Mouse (Mus musculus): Measurements from ENCODE around the gene Arhgap10. TPM values are rescaled to one million over a fixed set of nuclear protein-coding genes. Genes with fewer than 3 reads are reported as not detected.

The Arhgap10 gene
- polyA plus RNA-seq, 1 experiment from 2014 or later, result 16.0 TPM

GRCm38 (mm10) chr8:77509044-77509443, 8.7 kb downstream of the Arhgap10 start:
- no peaks in the 10 kb centered on the region for H3K9me3 ChIP-seq
- H3K27ac ChIP-seq, result no peak overlapping the region
- peaks cover 15% of the 10 kb centered on the region for H3K27me3 ChIP-seq (ENCODE audit: insufficient read depth, poor library complexity, severe bottlenecking)
- peaks cover 31% of the 10 kb centered on the region for H3K4me1 ChIP-seq (replicated peaks)
- no peak overlapping the region for H3K4me3 ChIP-seq
- H3K36me3 ChIP-seq, result no peaks in the 10 kb centered on the region
- 88% methylated on average over 7 of the region's 7 CpGs for WGBS
- no peak for DNase-seq (ENCODE audit: low spot score)

- Histone ChIP-seq H3K9me3 (no peaks in the 10 kb centered on the region), H3K4me3 (no peak overlapping the region), H3K27ac (no peak overlapping the region), H3K4me1 (replicated peaks) (peaks cover 17% of the 10 kb centered on the region), H3K36me3 (no peaks in the 10 kb centered on the region), H3K27me3 (ENCODE audit: insufficient read depth, poor library complexity, severe bottlenecking) (peaks cover under 1% of the 10 kb centered on the region; the same call in 1 of the 2 replicates)
- DNase-seq (ENCODE audit: low spot score), result no peak
- WGBS, result 80% methylated on average over 10 of the region's 10 CpGs
Observed at GRCm38 (mm10) chr8:77507510-77508035, 10.2 kb downstream of the Arhgap10 start.

DNA sequence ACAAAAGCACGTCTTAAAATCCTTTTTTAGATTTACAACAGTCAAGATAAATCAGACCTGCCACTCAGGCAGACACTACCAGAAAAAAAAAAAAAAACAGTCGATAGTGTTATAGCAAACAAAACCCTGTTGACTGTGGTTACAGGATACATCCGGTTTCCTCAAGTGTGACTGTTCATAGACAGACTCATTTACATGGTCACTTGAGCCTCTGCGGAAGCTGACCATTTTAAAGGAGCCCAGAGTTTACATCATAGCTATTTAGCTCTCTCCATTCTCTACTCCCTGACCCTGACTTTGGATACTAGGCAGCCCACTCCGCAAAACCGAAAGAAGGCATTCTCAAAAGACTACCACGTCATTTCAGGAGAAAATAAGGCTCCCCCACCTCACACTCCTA, 11.2 kb downstream of the Arhgap10 start:
- no peak overlapping the region for H3K4me3 ChIP-seq
- 85% methylated on average over 7 of the region's 7 CpGs for WGBS
- H3K9me3 ChIP-seq, result no peaks in the 10 kb centered on the region
- no peak for DNase-seq (ENCODE audit: low spot score)
- no peaks in the 10 kb centered on the region for H3K27me3 ChIP-seq (ENCODE audit: insufficient read depth, poor library complexity, severe bottlenecking)
- no peaks in the 10 kb centered on the region for H3K36me3 ChIP-seq
- peaks cover 6% of the 10 kb centered on the region; the same call in 1 of the 2 replicates for H3K4me1 ChIP-seq (replicated peaks)
- H3K27ac ChIP-seq, result no peak overlapping the region

GRCm38 (mm10) chr8:77502547-77502946, 15.2 kb downstream of the Arhgap10 start:
- Histone ChIP-seq H3K4me1 (replicated peaks) (peaks cover under 1% of the 10 kb centered on the region; the same call in 1 of the 2 replicates), H3K27ac (no peak overlapping the region), H3K9me3 (no peaks in the 10 kb centered on the region), H3K27me3 (ENCODE audit: insufficient read depth, poor library complexity, severe bottlenecking) (no peaks in the 10 kb centered on the region), H3K36me3 (no peaks in the 10 kb centered on the region), H3K4me3 (no peak overlapping the region)
- 95% methylated on average over 6 of the region's 6 CpGs for WGBS
- DNase-seq (ENCODE audit: low spot score), result no peak

DNA sequence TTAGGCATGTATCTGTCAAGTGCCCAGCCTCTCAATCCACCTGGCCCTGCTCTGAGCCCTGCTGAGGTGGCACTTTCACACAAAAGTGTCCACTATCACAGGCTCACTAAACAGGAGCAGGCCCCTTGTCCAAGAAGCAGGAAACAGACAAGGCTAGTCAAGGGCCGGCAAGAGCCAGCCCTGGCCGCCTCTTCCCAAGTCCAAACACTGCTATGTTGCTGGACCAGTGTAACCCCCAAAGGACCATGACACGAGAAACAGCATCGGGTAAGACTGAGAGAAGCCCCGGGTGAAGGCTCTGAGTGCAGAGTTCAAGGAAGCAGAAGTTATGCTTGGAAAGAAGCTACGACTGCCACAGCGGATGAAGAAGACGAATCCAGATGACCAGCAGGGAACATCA, 16.6 kb downstream of the Arhgap10 start:
- H3K27ac ChIP-seq, result no peak overlapping the region
- WGBS, result 92% methylated on average over 8 of the region's 8 CpGs
- H3K4me3 ChIP-seq, result no peak overlapping the region
- DNase-seq (ENCODE audit: low spot score), result no peak
- no peaks in the 10 kb centered on the region; the same call in 1 of the 2 replicates for H3K4me1 ChIP-seq (replicated peaks)
- H3K27me3 ChIP-seq (ENCODE audit: insufficient read depth, poor library complexity, severe bottlenecking), result no peaks in the 10 kb centered on the region
- no peaks in the 10 kb centered on the region for H3K9me3 ChIP-seq
- H3K36me3 ChIP-seq, result no peaks in the 10 kb centered on the region

DNA sequence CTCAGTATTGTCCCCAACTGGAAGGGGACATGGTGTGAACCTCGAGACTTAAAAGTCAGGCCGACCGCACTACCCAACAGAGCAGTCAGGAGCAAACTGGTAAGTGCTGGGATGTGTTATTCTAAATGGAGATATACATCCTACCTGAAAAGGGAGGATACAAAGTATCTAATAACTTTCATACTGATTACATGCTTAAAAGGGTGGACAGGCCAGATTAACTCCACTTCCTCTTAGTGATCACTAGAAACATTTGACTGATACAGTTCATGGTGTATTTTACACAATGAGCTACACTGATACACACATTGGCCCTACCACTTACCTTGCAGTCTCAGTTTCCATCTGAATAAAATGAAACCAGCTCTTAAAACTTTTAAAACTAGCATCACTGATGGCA, 17.5 kb downstream of the Arhgap10 start:
- no peak overlapping the region for H3K27ac ChIP-seq
- H3K9me3 ChIP-seq, result no peaks in the 10 kb centered on the region
- no peak overlapping the region for H3K4me3 ChIP-seq
- no peak for DNase-seq (ENCODE audit: low spot score)
- H3K36me3 ChIP-seq, result no peaks in the 10 kb centered on the region
- no peaks in the 10 kb centered on the region; the same call in 1 of the 2 replicates for H3K4me1 ChIP-seq (replicated peaks)
- H3K27me3 ChIP-seq (ENCODE audit: insufficient read depth, poor library complexity, severe bottlenecking), result no peaks in the 10 kb centered on the region
- 90% methylated on average over 3 of the region's 3 CpGs for WGBS

DNA sequence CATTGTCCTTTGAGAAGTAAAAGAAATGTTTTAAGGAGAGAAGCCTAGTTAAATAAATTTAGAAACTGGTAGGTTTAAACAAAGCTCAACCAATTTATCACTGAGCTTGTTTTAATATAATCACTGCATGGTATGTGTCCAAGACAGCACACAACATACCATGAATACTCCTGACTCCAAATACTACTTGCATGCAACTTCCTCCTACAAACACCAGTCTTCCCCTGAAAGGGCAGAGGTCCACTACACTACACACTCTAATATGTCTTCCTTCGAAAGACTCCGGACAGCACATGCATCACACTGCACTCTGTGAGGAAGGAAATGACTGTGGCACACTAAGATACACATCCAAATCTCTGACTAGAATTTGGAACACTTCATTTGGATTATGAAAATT, 20.3 kb downstream of the Arhgap10 start:
- DNase-seq (ENCODE audit: low spot score), result no peak
- Histone ChIP-seq H3K4me1 (replicated peaks) (no peaks in the 10 kb centered on the region; the same call in 1 of the 2 replicates), H3K27ac (no peak overlapping the region), H3K27me3 (ENCODE audit: insufficient read depth, poor library complexity, severe bottlenecking) (no peaks in the 10 kb centered on the region), H3K9me3 (no peaks in the 10 kb centered on the region), H3K36me3 (no peaks in the 10 kb centered on the region), H3K4me3 (no peak overlapping the region)
- WGBS, result 87% methylated on average over 2 of the region's 2 CpGs

GRCm38 (mm10) chr8:77496253-77496652, 21.5 kb downstream of the Arhgap10 start:
- Histone ChIP-seq H3K9me3 (no peaks in the 10 kb centered on the region), H3K4me1 (replicated peaks) (peaks cover 3% of the 10 kb centered on the region; the same call in 1 of the 2 replicates), H3K36me3 (no peaks in the 10 kb centered on the region), H3K27ac (no peak overlapping the region), H3K27me3 (ENCODE audit: insufficient read depth, poor library complexity, severe bottlenecking) (no peaks in the 10 kb centered on the region), H3K4me3 (no peak overlapping the region)
- no peak for DNase-seq (ENCODE audit: low spot score)
- 81% methylated on average over 1 of the region's 1 CpGs for WGBS

- H3K4me3 ChIP-seq, result no peak overlapping the region
- H3K9me3 ChIP-seq, result no peaks in the 10 kb centered on the region
- H3K4me1 ChIP-seq (replicated peaks), result peaks cover 3% of the 10 kb centered on the region; the same call in 1 of the 2 replicates
- no peak overlapping the region for H3K27ac ChIP-seq
- H3K27me3 ChIP-seq (ENCODE audit: insufficient read depth, poor library complexity, severe bottlenecking), result no peaks in the 10 kb centered on the region
- no peaks in the 10 kb centered on the region for H3K36me3 ChIP-seq
- DNase-seq (ENCODE audit: low spot score), result no peak
- 84% methylated on average over 10 of the region's 10 CpGs for WGBS
Observed at GRCm38 (mm10) chr8:77494376-77495328, 23.1 kb downstream of the Arhgap10 start.

DNA sequence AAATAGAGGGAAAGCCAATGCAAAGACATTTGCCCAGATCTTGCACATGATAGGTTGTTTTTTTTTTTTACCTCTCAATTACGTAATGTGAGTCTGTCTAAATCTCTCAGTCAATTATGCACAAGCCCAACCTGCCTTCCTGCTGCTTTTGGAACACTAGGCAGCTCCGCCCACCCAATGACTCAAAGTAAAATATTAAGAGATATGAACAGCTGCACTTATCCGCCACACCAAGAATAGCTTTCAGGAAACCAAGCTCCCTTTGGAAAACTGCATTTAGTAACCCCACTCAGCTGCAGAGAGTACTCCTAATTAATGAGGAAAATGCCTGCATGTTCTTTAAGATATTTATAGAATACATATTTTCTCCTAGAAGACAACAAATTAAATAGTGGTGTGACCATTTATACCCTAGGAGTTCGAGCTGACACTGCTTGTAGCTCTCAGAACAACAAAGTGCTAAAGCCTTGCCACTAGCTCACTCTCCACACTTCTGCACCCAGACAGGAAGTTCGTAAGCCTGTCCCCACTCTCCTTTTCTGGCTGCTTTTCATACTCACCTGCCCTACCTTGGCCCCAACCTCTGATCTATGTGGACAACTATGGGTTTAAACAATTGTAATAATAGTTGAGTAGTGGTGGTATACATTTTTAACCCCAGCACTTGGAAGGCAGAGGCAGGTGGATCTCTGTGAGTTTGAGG, 25.2 kb downstream of the Arhgap10 start:
- no peaks in the 10 kb centered on the region for H3K9me3 ChIP-seq
- no peak overlapping the region for H3K27ac ChIP-seq
- H3K27me3 ChIP-seq (ENCODE audit: insufficient read depth, poor library complexity, severe bottlenecking), result no peaks in the 10 kb centered on the region
- H3K36me3 ChIP-seq, result no peaks in the 10 kb centered on the region
- no peak overlapping the region for H3K4me3 ChIP-seq
- 90% methylated on average over 5 of the region's 5 CpGs for WGBS
- no peak for DNase-seq (ENCODE audit: low spot score)
- peaks cover 13% of the 10 kb centered on the region for H3K4me1 ChIP-seq (replicated peaks)

- peaks cover 13% of the 10 kb centered on the region for H3K4me1 ChIP-seq (replicated peaks)
- H3K27ac ChIP-seq, result no peak overlapping the region
- H3K4me3 ChIP-seq, result no peak overlapping the region
- DNase-seq (ENCODE audit: low spot score), result no peak
- H3K36me3 ChIP-seq, result no peaks in the 10 kb centered on the region
- WGBS, result 91% methylated on average over 10 of the region's 10 CpGs
- H3K9me3 ChIP-seq, result no peaks in the 10 kb centered on the region
- H3K27me3 ChIP-seq (ENCODE audit: insufficient read depth, poor library complexity, severe bottlenecking), result no peaks in the 10 kb centered on the region
Observed at GRCm38 (mm10) chr8:77491231-77491923, 26.4 kb downstream of the Arhgap10 start.

GRCm38 (mm10) chr8:77490095-77490781, 27.5 kb downstream of the Arhgap10 start:
- peaks cover 14% of the 10 kb centered on the region for H3K4me1 ChIP-seq (replicated peaks)
- no peaks in the 10 kb centered on the region for H3K9me3 ChIP-seq
- 79% methylated on average over 4 of the region's 4 CpGs for WGBS
- no peak for DNase-seq (ENCODE audit: low spot score)
- H3K27ac ChIP-seq, result no peak overlapping the region
- H3K27me3 ChIP-seq (ENCODE audit: insufficient read depth, poor library complexity, severe bottlenecking), result no peaks in the 10 kb centered on the region
- no peaks in the 10 kb centered on the region for H3K36me3 ChIP-seq
- no peak overlapping the region for H3K4me3 ChIP-seq

All from hindbrain, embryonic 10.5 days (tissue).